Mouse (Mus musculus): ENCODE data around the gene Gm3460. TPM values are rescaled to one million over a fixed set of nuclear protein-coding genes. Genes with fewer than 3 reads are reported as not detected.
A peak's percentile ranks its signal among the peaks of the same experiment; 100 is the strongest.
"Not testable (repeated sequence)": the region's sequence is repeated elsewhere in the genome, so short reads cannot be mapped to it uniquely, and the experiment has no call there.

Gm3460 gene
- not detected for total RNA-seq (2021)
- long read RNA-seq, experiment 1: 0 reads
- long read RNA-seq, experiment 2: 0 reads

- not testable (repeated sequence) for DNase-seq (ENCODE audit: low spot score in 2 of 2)
Observed at GRCm38 (mm10) chr14:6622318-6622717, at the start of gene Gm3460. TSS of gene Gm3460 (minus strand) at chr14:6622418.

GRCm38 (mm10) chr14:6606436-6606835, 15.8 kb downstream of the Gm3460 start:
- peak in 1 of 2 experiments; percentile 1 for DNase-seq (ENCODE audit: low spot score in 2 of 2)

GRCm38 (mm10) chr14:6605004-6605403, 17.2 kb downstream of the Gm3460 start:
- DNase-seq (ENCODE audit: low spot score in 2 of 2): peak in 1 of 2 experiments; percentile 1

GRCm38 (mm10) chr14:6604551-6604950, 17.7 kb downstream of the Gm3460 start:
- not testable (repeated sequence) for DNase-seq (ENCODE audit: low spot score in 2 of 2)

- DNase-seq (ENCODE audit: low spot score in 2 of 2): not testable (repeated sequence)
Observed at GRCm38 (mm10) chr14:6590513-6590912, 31.7 kb downstream of the Gm3460 start, which contains the start of gene Gm3629. TSS of gene Gm3629 (minus strand) at chr14:6590613.

Other genes starting within 250 kb of the Gm3460 start
- not detected for gene Gm16440, start 232.1 kb downstream of the Gm3460 start, total RNA-seq (2021)
- gene Gm3591, start 209.9 kb downstream of the Gm3460 start, total RNA-seq (2021): under 1 TPM in 1 of 2 experiments, not detected in 1; 0.91 TPM
- gene Gm3594, start 177.8 kb downstream of the Gm3460 start, total RNA-seq (2021): not detected
- gene Gm8356, start 85.1 kb downstream of the Gm3460 start, total RNA-seq (2021): not detected
- gene Gm3629, start 31.8 kb downstream of the Gm3460 start, total RNA-seq (2021): 1 to 10 TPM; 2.3 TPM
- gene Gm10251, start 61.8 kb upstream of the Gm3460 start, total RNA-seq (2021): under 1 TPM in 1 of 2 experiments, not detected in 1; 0.30 TPM
- gene Gm8050, start 97.8 kb upstream of the Gm3460 start, total RNA-seq (2021): not detected
- gene Gm3636, start 119.9 kb upstream of the Gm3460 start, total RNA-seq (2021): 1 to 10 TPM; 3.1 to 4.3 TPM
- not detected for gene Gm8362, start 152.0 kb upstream of the Gm3460 start, total RNA-seq (2021)
- not detected for gene Gm3642, start 217.9 kb upstream of the Gm3460 start, total RNA-seq (2021)